Mouse (Mus musculus) frontal cortex, postnatal 10 days (tissue): ENCODE results near the gene Anks6.

ENCODE experiments used
- DNase-seq, 2 experiments: peaks; one replicate each; pipeline ENCODE4 v3.0.0; 2022; ENCODE audit warnings: low spot score in 2 of 2, mixed read lengths in 1 of 2

Gene Anks6

DNA sequence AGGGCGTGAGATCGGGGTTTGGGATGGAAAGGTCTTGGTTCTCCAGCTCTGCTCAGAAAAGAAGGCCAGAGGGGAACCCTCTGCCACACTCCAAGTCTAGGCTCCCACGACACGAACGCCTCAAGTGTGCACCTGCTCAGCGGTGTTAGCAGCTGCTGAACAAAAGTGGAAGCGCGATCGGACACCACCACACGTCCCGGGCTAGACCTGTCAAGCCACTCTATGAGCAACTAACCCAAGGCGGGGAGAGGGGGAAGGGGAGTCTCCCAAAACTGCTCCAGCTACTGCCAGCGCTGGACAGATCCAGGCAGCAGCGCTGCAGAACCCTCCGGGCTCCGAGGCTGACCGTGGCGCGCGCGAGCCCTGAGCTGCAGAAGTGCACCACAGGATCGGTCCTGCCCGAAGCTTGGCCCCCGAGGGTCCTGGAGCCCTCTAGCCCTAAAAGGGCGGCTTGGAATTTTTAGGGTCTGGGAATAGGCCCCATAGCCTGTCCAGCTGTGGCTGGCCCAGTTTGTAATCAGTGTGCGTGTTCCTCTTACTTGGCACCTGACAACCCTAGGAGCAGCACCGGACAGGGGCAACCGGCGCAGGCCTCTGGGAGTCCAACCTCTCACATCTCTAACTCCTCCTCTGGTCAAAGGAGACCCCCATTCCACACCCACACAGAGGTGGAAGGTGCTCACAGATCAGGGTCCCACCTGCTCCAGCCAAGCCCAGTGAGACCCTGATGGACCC lies 66.8 kb downstream of the Anks6 start:
- DNase-seq = peak in 1 of 2 experiments; percentile 40

DNA sequence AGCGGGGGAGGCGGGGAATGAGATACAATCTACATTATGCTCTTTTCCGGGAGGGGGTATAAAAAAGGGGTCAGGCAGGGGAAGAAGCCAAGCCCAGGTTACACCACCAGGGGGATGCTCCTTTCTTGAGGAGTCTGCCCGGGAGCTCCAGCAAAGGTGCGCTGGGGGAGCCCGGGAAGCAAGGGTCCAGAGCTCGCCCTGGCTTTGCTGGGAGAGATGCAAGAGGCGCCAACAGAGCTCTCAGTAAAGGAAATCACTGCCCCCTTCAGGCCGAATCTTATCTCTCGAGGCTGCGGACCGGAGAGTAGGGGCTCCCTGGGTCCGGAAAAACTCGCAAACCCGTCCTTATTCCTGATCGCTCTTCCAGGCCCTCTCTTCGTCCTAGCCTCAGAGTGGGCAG lies 67.4 kb downstream of the Anks6 start:
- peak; percentile 34 to 76 for DNase-seq

GRCm38 (mm10) chr4:46988824-46989223 lies 68.4 kb downstream of the Anks6 start:
- no peak for DNase-seq

DNA sequence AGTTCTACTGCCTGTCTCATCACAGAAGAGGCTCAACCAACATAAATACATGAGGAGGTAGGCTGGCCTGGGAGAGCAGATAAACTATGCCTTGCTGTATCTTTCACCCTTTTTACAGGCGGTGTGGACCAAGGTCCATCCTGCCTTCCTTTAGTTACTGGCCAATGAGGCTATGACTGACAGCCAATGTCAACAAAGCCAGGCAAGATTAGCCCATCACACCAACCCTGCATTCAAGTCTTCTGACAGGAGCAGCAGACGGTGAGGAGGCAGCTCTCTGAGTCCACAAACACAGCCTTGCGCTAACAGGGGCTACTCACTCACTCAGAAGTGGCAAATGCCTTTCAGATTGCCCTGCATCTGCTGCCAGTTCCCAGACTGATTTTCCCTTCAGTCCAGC lies 69.0 kb downstream of the Anks6 start:
- no peak for DNase-seq

DNA sequence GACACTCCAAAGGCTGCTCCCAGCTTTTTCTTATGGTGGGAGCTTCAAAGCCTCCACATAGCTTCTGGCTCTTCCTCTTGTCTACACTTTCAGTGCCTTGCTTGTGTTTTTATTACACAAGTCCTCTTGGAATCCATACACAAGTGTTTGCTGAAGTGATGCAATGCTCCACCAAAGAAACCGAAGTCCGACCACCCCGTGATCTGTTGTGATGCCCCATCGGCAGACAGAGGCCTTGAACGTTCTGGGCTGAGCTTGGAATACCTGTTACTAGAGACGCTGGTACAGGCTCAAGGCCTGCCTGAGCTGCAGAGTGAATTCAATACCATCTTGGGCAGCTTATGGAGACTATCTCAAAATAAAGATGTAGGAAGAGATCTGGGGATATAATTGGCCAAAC lies 69.4 kb downstream of the Anks6 start:
- no peak for DNase-seq

- DNase-seq = no peak
These were observed 71.2 kb downstream of the Anks6 start for GRCm38 (mm10) chr4:46986054-46986453.

DNA sequence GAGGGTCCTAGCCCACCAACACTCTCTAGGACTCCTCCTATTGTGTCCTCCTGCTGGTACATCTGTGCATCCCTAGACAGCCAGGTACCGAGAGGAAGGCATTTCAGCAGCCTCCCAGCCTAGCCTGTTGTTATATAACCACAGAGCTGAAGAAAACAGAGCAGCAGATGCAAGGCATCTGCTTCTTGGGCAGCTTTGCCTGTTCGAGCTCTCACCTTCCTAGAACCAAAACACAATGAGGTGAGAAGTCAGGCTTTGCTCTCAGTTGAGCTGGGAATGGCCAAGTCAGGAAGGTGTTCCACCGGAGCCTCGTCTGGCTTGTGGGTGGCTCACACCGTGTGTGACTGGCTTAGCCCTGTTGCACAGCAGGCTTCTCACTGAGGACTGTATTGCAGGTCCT lies 74.3 kb downstream of the Anks6 start:
- no peak for DNase-seq

GRCm38 (mm10) chr4:46982094-46982493 lies 75.1 kb downstream of the Anks6 start:
- DNase-seq = no peak

GRCm38 (mm10) chr4:46978371-46978770 lies 78.9 kb downstream of the Anks6 start:
- DNase-seq = no peak

DNA sequence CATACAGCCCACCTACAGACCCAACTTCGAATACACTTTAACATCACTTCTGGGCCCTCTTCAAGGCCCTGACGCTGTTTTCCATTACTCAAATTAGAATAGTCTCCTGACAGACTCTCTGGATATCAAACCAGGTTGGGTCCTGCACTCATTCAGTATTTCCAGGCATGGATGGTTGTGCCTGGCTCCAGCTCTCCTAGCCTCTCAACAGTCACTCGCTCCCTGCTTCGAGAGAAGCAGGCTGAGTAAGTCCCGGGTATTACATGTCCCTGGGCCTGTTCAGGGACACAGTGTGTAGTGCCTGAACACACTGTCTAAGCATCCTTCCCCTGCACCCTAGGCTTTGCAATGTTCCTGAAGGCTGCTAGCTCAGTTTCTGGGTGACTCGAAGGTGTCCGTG lies 80.1 kb downstream of the Anks6 start:
- no peak for DNase-seq

DNA sequence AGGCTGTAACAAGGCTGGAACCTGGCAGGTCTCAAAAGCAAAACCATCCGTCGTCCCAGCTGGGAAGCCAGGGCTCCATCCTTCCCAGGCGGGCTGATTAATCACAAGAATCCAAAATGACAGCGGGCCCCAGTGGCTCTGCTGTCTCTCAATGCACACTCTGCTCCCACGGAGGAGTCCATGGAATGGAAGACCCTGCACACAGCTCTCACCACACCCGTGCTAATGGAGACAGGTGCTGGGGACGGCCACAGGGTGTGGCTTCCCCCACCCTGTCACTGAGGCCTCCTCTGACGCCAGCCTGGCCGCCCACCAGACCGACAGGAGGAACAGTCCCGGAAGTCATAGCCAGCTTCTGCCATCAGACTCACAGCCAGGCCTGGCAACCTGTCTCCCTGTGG lies 80.6 kb downstream of the Anks6 start:
- no peak for DNase-seq

GRCm38 (mm10) chr4:46973322-46973721 lies 83.9 kb downstream of the Anks6 start:
- DNase-seq = no peak

DNA sequence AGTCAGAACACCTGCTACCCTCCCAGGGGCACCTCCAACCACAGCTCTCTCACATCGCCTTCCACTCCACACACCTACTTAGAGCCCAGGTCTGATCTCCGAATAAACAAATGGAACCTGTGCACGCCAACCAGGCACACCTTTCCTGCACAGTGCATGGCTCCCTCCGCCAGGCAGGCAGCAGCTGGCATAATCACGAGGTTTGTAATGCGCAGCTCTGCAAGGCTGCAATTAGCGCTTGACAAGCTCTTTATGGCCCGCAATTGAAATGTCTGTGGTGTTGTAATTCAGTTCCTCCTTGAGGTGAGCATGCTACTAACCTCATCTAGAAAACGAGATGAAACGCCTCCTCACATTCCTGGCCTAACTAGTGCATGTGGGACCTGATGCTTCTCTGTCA lies 89.2 kb downstream of the Anks6 start:
- DNase-seq = no peak

DNA sequence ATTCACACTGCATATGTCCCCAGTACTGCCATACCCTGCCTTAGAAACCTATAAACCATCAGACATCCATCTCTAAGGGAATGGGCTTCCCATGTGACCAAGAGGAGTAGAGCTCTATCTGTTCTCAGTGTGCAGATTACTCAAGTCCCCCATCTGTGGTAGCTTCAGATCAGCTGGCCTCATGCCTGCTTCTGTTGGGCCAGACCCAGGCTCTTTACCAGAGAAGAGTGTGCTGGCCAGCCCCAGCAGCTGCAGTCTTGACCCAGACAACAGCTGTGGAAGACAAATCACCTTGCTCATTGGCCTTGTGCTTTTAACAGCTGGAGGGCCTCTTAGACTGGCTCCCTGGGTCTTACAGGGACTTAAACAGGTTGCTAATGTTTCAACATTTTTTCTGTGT lies 90.7 kb downstream of the Anks6 start:
- DNase-seq = no peak
